Mouse (Mus musculus) regulatory T cell (primary cell): ENCODE results near the gene Ercc8.

ENCODE experiments used
- in situ Hi-C: fragments of 300-600 bp; cut with MboI, MseI; formaldehyde crosslinking; loops from one replicate; pipeline ENCODE4 v1.15.1; 2025; ENCODE audit warnings: high pct_unique_total_duplicates

The Ercc8 gene

GRCm38 (mm10) chr13:108215231-108215780 is 56.8 kb downstream of the Ercc8 start:
- in situ Hi-C loops = loop anchor here (10.0 kb wide), 1 partner anchor 99 kb away; the partner anchor contains the start of gene Depdc1b

GRCm38 (mm10) chr13:108219773-108220172 is 61.2 kb downstream of the Ercc8 start:
- in situ Hi-C loops = loop anchor here (10.0 kb wide), 2 partner anchors 95 to 1335 kb away; partner anchors contain the start of gene Depdc1b

GRCm38 (mm10) chr13:108229191-108229590 is 70.7 kb downstream of the Ercc8 start:
- in situ Hi-C loops = loop anchor here (10.0 to 25.0 kb wide), 2 partner anchors 983 to 1326 kb away; no protein-coding TSS in a partner anchor

GRCm38 (mm10) chr13:108229634-108230330 is 71.3 kb downstream of the Ercc8 start:
- in situ Hi-C loops = loop anchor here (10.0 to 25.0 kb wide), 2 partner anchors 983 to 1325 kb away; no protein-coding TSS in a partner anchor

- in situ Hi-C loops = loop anchor here (25.0 kb wide), 1 partner anchor 972 kb away; no protein-coding TSS in a partner anchor
Measured at GRCm38 (mm10) chr13:108240012-108240411, 81.5 kb downstream of the Ercc8 start.

- in situ Hi-C loops = loop anchor here (25.0 kb wide), 1 partner anchor 971 kb away; no protein-coding TSS in a partner anchor
Measured at GRCm38 (mm10) chr13:108241715-108242114, 83.2 kb downstream of the Ercc8 start.
